Mouse (Mus musculus): ENCODE measurements at regions not wholly inside any gene's neighbourhood (a gene's known extent, or its start where the extent isn't known, plus 50 kb on each side); places are given as distances from the start of the nearest gene placed in this dataset.

DNA sequence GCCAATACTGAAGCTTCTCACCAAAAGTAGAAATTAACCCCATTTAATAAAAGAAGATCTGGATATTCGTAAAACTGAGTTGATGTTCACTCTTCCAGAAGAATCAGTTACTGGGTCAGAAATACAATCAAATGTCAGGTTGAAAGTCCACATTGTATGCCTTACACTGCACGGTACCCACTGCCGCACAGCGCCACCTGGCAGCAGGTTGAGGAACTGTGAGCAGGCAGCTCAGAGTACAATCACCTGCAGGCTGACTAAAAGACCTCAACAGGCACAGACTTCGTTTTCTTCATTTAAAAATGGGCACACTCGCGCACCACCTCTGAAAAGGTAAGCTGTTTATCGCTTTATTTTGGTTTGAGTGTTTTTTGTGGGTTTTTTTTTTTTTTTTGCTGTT, 341.8 kb upstream of the Mms22l start:
- TF ChIP-seq EP300 (IDR thresholded peaks at IDR 0.05; ENCODE audit: low read length) (no peak), USF1 (IDR thresholded peaks at IDR 0.05; ENCODE audit: low read depth, low read length) (no peak), NELFE (IDR thresholded peaks at IDR 0.05; ENCODE audit: low read depth, low read length) (no peak; the same call in 1 of the 2 replicates), CTCF (conservative IDR thresholded peaks at IDR 0.05 in 1 of 2, IDR thresholded peaks at IDR 0.05 in 1 of 2; ENCODE audit: low read depth in 2 of 2, low read length in 2 of 2) (peak; percentile 83 to 86), POLR2A (IDR thresholded peaks at IDR 0.05; ENCODE audit: low read depth, low read length) (no peak), SMC3 (IDR thresholded peaks at IDR 0.05; ENCODE audit: low read depth, low read length) (peak; percentile 93), RCOR1 (conservative IDR thresholded peaks at IDR 0.05; ENCODE audit: low read depth, low read length) (no peak), MEF2A (IDR thresholded peaks at IDR 0.05; ENCODE audit: borderline replicate concordance, low read depth, low read length) (no peak), TBP (conservative IDR thresholded peaks at IDR 0.05; ENCODE audit: low read depth, low read length) (no peak), GABPA (IDR thresholded peaks at IDR 0.05; ENCODE audit: insufficient replicate concordance, low read depth, low read length) (no peak), NRF1 (IDR thresholded peaks at IDR 0.05; ENCODE audit: low read depth, low read length) (no peak), SIN3A (IDR thresholded peaks at IDR 0.05; ENCODE audit: low read length) (no peak), MAZ (IDR thresholded peaks at IDR 0.05; ENCODE audit: low read depth, low read length) (no peak), HCFC1 (IDR thresholded peaks at IDR 0.05; ENCODE audit: low read depth, low read length) (no peak)
